Mouse (Mus musculus): Measurements from ENCODE around the gene Srsf5.
A peak's percentile ranks its signal among the peaks of the same experiment; 100 is the strongest.
"Not testable (repeated sequence)": the region's sequence is repeated elsewhere in the genome, so short reads cannot be mapped to it uniquely, and the experiment has no call there.

Srsf5 gene

DNA sequence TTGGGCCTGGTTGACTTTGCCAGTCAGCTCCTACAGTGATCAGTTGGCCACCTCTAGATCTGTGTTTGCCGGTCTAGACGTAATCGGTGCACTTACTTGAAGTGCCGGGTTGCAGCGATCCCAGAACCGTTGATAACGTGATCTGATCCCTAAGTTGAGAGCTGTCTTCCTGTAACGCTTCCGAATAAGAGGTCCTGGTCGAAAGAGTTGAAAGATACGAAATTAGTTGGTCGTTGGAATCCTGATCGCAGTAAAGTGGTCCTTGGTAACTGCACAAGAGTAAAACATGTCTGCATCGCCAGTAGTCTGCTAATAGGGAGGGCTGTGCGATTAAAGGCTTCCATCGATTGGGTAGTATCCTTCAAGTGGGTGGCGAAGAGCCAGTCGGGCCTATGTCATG is 2.9 kb downstream of the Srsf5 start:
- no peak for DNase-seq (ENCODE audit: low spot score in 2 of 2)

DNA sequence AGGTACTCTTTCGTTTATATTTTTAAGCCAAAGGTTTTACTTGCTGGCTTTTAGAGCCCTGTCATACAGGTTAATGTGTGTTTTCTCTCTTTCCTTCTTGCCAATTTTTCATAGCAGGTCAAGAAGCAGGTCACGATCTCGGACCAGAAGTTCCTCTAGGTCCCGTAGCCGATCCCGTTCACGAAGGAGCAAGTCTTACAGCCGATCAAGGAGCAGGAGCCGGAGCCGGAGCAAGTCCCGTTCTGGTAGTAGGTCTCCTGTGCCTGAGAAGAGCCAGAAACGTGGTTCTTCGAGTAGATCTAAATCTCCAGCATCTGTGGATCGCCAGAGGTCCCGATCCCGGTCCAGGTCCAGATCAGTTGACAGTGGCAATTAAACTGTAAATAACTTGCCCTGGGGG is 4.3 kb downstream of the Srsf5 start:
- DNase-seq (ENCODE audit: low spot score in 2 of 2) = not testable (repeated sequence)

DNA sequence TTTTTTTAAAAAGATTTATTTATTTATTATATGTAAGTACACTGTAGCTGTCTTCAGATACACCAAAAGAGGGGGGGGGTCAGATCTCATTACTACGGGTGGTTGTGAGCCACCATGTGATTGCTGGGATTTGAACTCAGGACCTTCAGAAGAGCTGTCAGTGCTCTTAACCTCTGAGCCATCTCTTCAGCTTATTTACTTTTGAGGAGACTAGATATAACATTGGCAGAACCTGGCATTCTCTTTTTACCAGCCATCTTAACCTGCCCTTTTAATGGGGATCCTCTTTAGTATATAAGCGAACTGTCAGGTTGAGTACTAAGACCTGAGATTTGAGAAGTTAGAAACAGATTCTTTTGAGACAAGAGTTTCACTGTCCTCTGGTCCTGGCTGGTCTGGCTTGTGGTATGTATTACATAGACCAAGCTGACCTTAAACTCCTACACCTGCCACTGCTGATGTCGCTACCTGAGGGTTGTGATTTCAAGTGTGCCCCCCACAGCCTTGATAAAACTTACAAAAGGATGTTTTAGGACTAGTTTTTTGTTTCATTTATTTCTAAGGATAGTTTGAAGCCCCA is 6.4 kb downstream of the Srsf5 start:
- DNase-seq (ENCODE audit: low spot score in 2 of 2) = no peak

DNA sequence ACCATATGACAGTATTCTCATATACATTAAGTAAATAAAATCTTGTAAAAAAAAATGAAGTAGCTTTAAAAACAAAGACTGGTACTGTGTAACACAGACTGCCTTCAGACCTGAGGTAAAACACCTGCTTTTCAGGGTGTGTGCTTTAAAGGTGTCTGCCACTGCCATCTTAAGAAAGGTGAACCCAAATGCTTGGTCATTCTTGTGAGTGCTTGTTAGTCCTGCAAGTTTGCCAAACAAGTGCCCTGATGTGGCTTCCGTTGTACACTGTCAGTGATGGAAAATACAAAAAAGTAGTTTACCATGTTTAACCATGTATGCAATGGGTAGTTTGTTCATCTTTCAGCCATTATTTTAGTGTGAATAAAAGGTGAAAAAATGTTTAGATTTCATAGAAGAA is 7.2 kb downstream of the Srsf5 start:
- no peak for DNase-seq (ENCODE audit: low spot score in 2 of 2)

DNA sequence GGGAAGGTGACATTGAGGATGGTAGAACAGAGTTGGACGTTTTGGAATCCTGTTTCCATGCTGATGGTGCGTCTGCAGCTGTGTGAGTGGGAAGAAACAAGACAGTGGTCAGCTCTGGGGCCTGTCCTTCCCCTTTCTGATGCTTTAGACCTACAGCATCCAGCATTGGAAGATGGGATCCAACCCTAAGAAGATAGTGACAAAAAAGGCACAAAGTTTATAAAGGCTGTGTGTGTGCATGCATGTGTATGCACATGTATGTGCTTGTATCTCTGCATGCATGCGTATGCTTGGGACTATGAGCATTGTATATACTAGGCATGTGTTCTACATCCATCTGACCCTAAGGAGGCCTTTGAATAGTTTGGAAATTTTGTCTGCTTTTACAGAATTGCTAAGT is 10.7 kb downstream of the Srsf5 start:
- DNase-seq (ENCODE audit: low spot score in 2 of 2) = no peak

DNA sequence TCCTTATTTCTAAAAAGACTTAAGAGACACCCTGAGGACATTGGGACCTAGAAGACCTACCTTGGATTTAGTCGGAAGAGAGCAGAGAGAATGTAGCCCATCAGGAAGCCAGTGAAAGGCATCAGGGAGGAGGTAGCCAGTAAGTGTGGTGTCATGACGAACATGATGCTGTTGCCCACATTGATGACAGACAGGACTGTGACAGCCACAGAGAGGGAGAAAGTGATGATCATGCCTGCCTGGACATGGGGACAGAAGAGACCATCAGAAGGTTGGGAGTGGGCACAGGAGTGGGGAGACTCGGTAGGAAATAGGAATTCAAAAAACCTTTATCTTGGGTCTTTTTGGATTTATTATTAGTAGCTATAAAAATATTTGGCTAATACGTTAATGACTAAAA is 12.7 kb downstream of the Srsf5 start:
- no peak for DNase-seq (ENCODE audit: low spot score in 2 of 2)

DNA sequence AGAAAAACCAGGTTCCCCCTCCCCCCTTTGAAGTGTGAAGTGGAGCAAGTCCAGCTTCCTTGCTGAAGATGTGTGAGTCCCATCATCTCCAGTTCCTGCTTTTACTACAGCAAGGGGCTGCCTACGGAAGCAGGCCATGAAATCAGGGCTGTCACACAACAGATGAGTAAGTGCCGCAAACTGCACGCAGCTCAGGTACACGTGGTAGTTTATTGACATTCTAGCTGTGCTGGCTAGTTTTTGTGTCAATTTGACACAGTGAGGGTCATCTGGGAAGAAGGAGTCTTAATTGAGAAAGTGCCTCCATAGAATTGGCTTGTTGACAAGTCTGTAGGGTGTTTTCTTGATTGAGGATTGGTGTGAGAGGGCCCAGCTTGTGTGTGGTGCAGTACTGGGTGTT is 17.3 kb downstream of the Srsf5 start:
- no peak for DNase-seq (ENCODE audit: low spot score in 2 of 2)

DNA sequence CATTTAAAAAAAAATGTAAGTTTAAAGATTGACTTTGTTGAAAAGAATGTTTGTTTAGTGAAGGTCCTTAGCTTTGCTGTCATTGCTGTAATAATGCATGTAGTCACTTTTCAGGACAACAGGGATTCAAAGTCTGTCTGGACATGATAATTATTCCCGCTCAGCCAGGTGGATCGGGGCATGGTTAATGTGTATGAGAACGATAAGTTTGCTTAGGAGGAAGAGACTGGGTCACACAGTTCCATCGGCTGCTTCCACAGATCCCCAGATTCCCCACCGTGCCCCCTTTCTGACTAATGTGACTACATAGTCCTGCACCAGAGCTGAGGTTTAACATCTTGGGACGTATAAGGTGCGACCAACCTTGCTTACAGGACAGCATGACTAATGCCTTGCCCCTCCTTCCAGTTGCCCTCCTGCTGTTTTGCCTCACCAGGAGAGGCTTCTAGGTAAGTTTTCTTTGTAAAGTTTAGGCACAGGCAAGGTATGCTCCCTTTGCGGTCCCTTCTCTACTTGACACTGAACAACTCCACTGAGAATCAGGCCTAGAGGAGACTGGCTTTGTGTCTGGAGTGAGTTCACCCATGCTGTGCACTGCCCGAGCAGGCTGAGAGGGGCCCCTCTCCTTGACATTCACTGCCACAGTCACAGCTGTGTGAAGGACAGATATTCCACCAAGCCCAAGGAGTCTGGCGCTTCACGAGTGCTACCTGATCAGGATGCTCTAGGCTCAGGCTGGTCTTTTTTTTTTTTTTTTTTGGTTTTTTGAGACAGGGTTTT is 20.9 kb downstream of the Srsf5 start:
- DNase-seq (ENCODE audit: low spot score in 2 of 2) = no peak

DNA sequence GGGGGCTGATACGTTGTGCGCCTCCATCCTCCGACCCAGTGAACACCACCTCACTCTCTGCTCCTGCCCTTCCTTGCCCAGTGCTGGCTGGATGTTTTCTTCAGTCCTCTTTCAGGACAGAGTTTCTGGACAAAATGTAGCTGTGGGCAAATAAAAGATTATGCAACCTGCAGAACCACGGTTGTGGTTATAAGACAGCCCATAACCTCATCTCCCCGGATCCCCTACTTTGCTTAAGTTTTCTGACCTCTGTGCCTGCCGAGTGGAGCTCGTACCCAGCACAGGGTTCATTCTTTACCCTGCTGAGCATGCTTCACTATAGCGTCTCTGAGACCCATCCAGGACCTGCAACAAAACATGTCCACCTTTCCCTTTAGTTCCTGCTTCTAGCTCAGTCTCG is 22.6 kb downstream of the Srsf5 start:
- no peak for DNase-seq (ENCODE audit: low spot score in 2 of 2)

DNA sequence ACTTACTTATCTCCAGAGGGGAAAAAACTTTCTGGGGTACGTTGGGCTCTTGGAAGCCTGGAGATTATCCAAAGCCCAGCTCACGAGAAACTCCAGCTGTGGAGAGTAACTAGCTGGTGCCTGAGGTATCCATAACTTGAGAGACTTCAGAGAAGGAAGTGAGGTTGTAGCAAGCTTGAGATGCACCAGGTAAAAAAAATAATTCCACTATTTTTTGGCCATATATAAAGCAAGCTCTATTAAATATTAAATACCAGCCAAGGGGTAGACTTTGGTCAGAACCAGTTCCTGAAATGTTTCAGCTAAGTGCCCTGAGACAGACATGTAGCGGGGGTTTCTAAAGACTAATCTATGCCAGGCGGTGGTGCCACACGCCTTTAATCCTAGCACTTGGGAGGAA is 23.3 kb downstream of the Srsf5 start, which contains the start of gene Slc10a1:
Slc10a1 (minus strand) TSS at position 101 of the 400 bp plus-strand sequence.
- no peak for DNase-seq (ENCODE audit: low spot score in 2 of 2)

DNA sequence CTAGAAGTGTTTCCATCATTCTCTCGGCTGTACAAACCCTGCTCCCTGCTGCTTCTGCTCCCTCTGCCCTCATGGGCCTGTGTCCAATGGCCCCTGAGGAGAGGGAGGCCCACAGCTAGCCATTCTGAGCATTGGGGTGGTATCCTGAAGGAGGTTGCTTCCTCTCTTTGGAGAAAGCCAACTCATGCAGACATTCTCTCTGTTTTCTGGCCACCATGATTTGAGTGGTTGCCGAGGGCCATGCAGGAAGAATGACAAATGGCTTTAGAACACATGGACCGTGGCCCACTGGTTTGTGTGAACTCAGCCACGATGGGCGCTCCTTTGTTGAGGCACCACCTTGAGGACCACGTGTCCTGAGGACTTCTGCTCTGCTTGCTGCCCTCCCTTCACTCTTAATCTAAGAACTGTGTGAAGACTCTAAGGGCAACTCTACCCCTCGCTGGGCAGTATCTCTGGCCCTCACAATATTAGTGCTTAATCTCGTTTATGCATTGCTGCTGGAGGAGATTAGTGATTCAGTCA is 24.9 kb downstream of the Srsf5 start:
- DNase-seq (ENCODE audit: low spot score in 2 of 2) = no peak

DNA sequence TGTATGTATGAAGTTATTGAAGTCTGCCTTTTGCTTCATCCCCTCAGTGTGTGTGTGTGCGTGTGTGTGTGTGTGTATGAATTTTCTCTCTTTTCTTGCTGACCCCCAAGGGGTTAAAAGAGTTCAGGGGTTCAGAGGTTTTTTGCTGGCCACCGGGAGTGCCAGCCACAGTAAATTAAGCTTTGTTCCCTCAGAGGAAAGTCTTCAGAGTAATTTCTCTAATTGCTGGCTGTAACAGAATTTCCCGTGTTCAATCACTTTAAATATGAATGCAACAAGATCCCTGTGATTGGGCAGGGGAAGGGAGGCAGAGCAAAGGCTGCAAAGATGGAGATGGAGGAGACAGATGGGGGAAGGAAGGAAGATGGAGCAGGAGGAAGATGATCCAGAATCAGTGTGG is 26.5 kb downstream of the Srsf5 start:
- no peak for DNase-seq (ENCODE audit: low spot score in 2 of 2)

DNA sequence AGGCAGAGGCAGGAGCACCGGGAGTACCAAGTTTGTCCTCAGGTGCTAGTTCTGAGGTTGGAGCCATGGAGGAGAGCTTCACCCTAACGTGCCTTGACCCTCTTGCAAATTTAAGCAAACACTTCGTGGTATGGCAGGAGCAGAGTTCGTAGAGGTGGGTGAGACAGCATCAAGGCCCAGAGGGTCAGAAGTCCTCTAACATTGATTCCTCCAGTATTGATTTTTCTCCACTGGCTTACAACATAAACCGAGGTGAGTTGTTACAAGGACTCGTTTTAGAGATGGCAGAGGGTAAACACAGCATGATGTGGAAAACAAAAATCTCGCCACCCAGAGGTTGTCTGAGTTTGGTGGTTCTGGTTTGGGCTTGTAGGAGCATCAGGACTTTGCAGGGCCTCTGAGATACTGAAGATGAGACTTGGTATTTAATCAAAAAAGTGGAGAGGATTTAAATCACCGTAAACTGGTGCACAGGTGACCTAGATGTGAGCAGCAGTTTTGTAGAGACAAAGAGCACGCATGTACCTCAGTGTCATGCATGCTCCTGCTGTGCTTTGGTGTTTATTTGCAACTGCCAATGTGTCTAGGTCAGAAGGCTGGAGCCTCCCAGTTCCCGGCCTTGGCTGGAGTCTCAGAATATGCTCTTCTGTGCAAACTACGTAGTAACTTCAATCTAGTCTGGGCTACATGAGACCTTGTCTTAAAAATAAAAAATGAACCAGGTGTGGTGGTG is 30.8 kb downstream of the Srsf5 start:
- DNase-seq (ENCODE audit: low spot score in 2 of 2) = no peak

DNA sequence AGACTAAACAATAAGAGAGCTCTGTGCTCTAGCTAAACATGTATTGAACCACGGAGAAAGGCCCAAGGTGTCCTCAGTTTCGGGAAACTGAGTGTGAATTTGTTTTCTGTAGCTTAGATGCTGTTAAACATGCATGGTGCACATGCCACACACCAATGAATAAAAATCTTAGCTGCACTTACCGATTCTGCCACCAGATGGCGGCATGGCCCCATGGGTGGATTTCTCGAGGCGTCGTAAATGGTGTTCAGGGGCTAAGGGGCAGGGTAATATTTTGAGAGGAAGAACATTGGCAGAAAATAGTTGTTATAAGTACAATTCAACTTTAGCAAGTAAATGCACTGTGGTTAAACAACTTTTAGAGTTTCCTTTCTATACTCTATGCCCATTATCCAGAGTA is 37.0 kb downstream of the Srsf5 start:
- peak; percentile 72 to 83 for DNase-seq (ENCODE audit: low spot score in 2 of 2)

DNA sequence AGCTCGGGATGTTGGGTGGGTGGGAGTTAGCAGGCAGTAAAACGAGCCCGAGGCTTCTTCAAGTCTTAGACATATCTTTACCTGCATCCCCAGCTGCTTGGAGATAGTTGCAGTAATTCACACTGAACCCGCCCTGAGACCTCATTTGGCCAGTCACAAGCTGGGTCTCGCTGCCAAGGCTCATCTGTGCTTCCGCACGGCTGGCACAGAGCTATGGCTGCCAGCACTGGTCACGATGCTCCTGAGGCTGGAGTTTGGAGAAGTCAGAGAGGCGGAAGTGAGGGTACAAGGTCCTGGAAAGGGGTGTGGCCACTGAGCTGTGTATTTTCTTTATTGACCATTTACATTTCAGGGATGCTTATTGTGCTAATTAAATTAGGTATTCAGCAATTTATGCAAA is 38.4 kb downstream of the Srsf5 start:
- DNase-seq (ENCODE audit: low spot score in 2 of 2) = no peak

DNA sequence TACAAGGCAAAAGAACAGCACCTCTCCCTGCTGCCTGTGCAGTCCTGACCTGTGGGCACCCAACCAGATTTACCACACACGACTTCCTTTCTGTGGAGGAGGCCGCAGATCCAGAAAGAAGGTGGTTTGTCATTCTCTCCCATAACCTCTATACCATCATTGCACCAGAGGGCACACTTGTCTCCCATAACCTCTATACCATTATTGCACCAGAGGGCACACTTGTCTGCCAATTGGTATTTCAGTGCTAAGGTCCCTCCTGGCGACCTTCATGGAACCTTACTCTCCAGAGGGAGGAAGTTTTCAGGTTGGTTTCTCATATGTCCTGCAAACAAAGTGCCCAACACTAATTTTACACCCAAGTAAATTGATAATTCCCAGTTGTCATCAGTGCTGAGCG is 41.3 kb downstream of the Srsf5 start:
- no peak for DNase-seq (ENCODE audit: low spot score in 2 of 2)

DNA sequence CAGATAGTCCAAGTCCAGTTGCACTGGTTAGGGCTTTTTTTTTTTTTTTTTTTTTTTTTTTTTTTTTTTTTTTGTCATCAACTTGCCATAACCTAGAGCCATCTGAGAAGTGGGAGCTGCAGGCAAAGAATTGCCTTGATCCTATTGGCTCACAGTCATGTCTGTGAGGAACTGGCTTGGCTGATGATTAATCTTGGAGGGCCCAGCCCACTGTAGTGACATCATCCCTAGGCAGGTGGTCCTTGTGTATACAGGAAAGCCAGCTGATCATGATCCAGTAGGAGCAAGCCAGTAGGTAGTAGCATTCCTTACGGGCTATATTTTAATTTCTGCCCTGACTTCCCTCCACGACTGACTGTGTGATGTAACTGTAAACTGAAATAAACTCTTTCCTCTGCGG is 43.0 kb downstream of the Srsf5 start:
- DNase-seq (ENCODE audit: low spot score in 2 of 2) = no peak

DNA sequence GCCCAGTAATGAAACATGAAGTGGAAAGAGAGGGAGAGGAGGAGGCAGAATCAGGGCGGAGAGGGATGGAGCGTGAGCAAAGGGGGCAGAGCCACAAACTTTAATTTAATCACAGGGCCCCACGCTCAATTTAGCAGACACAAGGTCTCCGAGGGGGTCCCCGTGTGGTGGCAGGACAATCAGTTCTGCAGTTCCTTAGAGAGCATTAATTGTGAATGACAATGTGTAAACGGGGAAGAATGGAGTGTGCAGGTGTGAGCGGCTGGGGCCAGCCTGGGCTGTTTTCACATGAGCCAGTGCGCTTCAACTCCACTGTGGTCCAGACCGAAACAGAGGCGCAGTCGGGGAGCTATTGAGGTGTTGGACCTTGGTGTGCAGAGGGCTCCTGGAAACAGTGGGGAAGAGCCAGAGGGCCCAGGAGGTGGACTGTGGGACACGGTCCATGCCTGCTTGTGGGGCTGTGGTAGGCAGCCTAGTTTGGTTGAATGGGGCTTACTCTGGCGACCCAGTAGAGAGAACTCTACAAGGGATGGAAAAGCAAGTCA is 45.7 kb downstream of the Srsf5 start:
- DNase-seq (ENCODE audit: low spot score in 2 of 2) = no peak

DNA sequence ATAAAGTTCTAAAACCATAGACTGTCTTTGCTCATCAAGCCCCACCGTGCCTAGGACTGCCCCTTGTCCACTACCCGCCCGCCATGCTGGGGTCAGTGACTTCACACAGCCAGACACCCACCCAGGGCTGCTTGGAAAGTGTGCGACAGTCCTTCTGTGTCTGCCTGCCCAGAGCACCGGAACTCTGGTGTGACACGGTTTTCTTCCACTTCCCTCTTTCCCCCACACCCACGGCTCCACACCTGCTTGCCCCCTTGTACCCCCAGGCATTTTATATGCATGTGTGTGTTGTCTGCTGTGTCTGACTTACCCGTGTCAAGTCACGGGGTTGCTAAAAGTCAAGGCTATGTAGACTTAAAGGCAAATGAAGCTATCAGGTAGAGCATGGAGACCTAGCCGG is 46.5 kb downstream of the Srsf5 start:
- no peak for DNase-seq (ENCODE audit: low spot score in 2 of 2)

DNA sequence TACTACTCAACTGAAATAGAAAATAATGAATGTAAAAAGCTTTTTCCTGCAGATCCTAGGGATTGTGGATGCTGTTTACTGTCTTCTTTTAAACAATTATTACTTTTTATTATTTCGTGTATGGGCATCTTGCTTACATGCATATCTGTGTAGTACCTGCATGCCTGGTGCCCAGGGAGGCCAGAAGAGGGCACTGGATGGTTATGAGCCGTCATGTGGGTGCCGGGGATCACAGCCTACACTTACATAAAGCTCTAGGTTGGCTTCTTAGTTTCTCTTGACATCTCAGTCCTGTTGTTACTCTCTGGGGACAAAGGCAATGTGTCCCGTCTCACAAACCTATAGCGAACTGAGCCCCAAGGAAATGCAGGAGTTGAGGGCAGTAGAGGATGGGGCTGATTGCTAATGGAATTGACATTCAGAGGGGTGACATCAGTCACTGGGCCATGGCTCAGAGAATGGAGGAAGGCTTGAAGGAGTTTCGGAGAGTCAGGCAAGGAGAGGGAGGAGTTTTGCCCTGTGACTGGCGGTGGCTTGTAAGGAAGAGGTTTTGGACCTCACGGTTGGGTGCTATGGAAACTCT is 47.3 kb downstream of the Srsf5 start:
- no peak for DNase-seq (ENCODE audit: low spot score in 2 of 2)

DNA sequence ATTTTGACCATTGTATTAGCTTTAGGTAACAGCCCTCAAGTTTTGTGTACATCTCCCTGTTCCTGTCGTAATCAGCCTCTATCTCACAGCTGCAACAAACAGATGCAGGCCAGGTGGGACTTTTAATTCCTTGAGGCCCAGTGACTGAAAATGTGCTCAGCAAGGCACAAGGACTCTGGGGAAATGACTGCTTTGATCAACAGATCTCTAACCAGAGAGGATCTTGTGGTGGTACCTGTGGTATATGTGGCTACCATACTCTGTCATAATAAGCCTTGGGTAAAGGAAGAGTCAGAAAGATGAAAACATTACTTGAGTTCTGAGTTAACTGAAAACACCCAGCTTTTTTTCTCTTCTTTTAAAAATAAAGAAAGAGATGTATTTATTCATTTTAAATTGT is 48.5 kb downstream of the Srsf5 start:
- no peak for DNase-seq (ENCODE audit: low spot score in 2 of 2)

DNA sequence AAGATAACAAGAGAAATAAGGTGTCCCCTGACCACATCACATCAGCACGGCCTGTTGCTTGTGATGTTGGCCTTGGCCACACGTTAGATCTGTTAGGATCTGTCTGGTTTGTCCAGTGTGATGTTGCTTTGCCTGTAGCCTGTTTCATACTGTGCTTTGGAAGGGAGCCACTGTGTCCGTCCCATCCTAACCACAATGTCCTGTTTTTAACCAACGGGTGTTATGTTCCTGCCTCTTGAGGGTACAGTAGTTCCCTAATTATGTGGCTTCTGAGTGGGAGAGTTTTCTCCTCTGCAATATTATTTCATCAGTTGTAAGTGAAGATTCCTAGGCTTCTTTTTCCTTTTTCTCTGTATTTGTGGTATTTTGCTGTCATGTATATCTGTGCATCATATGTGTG is 50.0 kb downstream of the Srsf5 start:
- no peak for DNase-seq (ENCODE audit: low spot score in 2 of 2)

Data from right cerebral cortex, postnatal 10 days (tissue).